Mouse (Mus musculus) frontal cortex, postnatal 10 days (tissue): ENCODE results near the gene Rabgap1l.

Experiments
- DNase-seq, 2 experiments: peaks; one replicate each; pipeline ENCODE4 v3.0.0; 2022; ENCODE audit warnings: low spot score in 2 of 2, mixed read lengths in 1 of 2

Rabgap1l gene

GRCm38 (mm10) chr1:160318057-160318725 lies 474.8 kb downstream of the Rabgap1l start:
- no peak for DNase-seq

GRCm38 (mm10) chr1:160316239-160316638 lies 476.8 kb downstream of the Rabgap1l start:
- no peak for DNase-seq

GRCm38 (mm10) chr1:160312658-160313057 lies 480.4 kb downstream of the Rabgap1l start:
- DNase-seq, result no peak

GRCm38 (mm10) chr1:160311861-160312260 lies 481.1 kb downstream of the Rabgap1l start:
- DNase-seq, result no peak

GRCm38 (mm10) chr1:160309951-160310350 lies 483.1 kb downstream of the Rabgap1l start:
- no peak for DNase-seq

GRCm38 (mm10) chr1:160308996-160309395 lies 484.0 kb downstream of the Rabgap1l start:
- DNase-seq, result no peak

GRCm38 (mm10) chr1:160308498-160308897 lies 484.5 kb downstream of the Rabgap1l start:
- DNase-seq, result no peak

GRCm38 (mm10) chr1:160306866-160307616 lies 486.0 kb downstream of the Rabgap1l start:
- DNase-seq, result no peak

GRCm38 (mm10) chr1:160306336-160306735 lies 486.7 kb downstream of the Rabgap1l start:
- DNase-seq, result no peak

GRCm38 (mm10) chr1:160305826-160306225 lies 487.2 kb downstream of the Rabgap1l start:
- DNase-seq, result no peak

GRCm38 (mm10) chr1:160304969-160305498 lies 488.0 kb downstream of the Rabgap1l start:
- no peak for DNase-seq

- no peak for DNase-seq
Observed at GRCm38 (mm10) chr1:160302268-160302667, 490.7 kb downstream of the Rabgap1l start.

- no peak for DNase-seq
Observed at GRCm38 (mm10) chr1:160301156-160301555, 491.9 kb downstream of the Rabgap1l start.

GRCm38 (mm10) chr1:160300704-160301103 lies 492.3 kb downstream of the Rabgap1l start:
- DNase-seq, result no peak

- DNase-seq, result no peak
Observed at GRCm38 (mm10) chr1:160299979-160300378, 493.0 kb downstream of the Rabgap1l start.

- DNase-seq, result no peak
Observed at GRCm38 (mm10) chr1:160298893-160299292, 494.1 kb downstream of the Rabgap1l start.

- DNase-seq, result no peak
Observed at GRCm38 (mm10) chr1:160297701-160298100, 495.3 kb downstream of the Rabgap1l start.

GRCm38 (mm10) chr1:160295323-160295722 lies 497.7 kb downstream of the Rabgap1l start:
- no peak for DNase-seq

GRCm38 (mm10) chr1:160293488-160293887 lies 499.5 kb downstream of the Rabgap1l start:
- DNase-seq, result no peak

GRCm38 (mm10) chr1:160292058-160292457 lies 501.0 kb downstream of the Rabgap1l start:
- DNase-seq, result no peak

- DNase-seq, result no peak
Observed at GRCm38 (mm10) chr1:160290242-160290641, 502.8 kb downstream of the Rabgap1l start.

- no peak for DNase-seq
Observed at GRCm38 (mm10) chr1:160287058-160287645, 505.9 kb downstream of the Rabgap1l start.
